Mouse (Mus musculus): ENCODE results near the gene Prkch.

- TF ChIP-seq CTCF (IDR thresholded peaks at IDR 0.05; ENCODE audit: extremely low read depth, insufficient read depth, insufficient read length, insufficient replicate concordance) = no peak
- TF ChIP-seq POLR2A (IDR thresholded peaks at IDR 0.05; ENCODE audit: low read depth, low read length) = no peak
Measured at GRCm38 (mm10) chr12:73821176-73821575, 236.6 kb downstream of the Prkch start.

All from spleen, adult 2 months (tissue).